Mouse (Mus musculus): ENCODE data around the gene Lrp2.

DNA sequence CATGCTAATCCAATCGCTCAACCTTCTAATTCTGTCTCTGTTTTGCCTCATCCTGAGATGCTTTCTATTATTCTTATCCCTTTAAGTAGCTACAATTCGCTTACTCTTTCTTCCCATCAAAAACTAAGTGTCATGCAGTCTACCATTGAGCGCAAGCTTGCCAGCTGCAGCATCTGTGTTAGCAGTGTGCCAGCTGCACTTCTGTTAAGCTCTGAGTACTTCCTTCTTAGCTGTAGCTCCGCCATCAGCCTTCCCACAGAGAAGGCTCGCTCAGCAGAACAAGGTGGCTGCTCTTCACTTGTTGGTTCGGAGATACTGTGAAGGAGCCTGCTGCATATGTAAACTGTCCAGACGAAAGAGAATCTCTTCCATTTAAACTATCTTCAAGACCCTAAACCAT, 183.6 kb downstream of the Lrp2 start:
- TF ChIP-seq GATA1 (IDR thresholded peaks at IDR 0.05; ENCODE audit: borderline replicate concordance, low read length) (no peak), FLI1 (IDR thresholded peaks at IDR 0.05; ENCODE audit: low read length) (no peak)
